Mouse (Mus musculus): Measurements from ENCODE around the gene Cd69.

- no peak for TF ChIP-seq CTCF (IDR thresholded peaks at IDR 0.05)
- TF ChIP-seq EP300 (IDR thresholded peaks at IDR 0.05), result peak; percentile 21; the same call in 1 of the 2 replicates
Observed at GRCm38 (mm10) chr6:129219897-129220517, 55.2 kb downstream of the Cd69 start.
